Mouse (Mus musculus): ENCODE data around the gene Gm45785. TPM values are rescaled to one million over a fixed set of nuclear protein-coding genes. Genes with fewer than 3 reads are reported as not detected.

Gm45785 gene
- total and polyA plus RNA-seq, 3 experiments = not detected

DNA sequence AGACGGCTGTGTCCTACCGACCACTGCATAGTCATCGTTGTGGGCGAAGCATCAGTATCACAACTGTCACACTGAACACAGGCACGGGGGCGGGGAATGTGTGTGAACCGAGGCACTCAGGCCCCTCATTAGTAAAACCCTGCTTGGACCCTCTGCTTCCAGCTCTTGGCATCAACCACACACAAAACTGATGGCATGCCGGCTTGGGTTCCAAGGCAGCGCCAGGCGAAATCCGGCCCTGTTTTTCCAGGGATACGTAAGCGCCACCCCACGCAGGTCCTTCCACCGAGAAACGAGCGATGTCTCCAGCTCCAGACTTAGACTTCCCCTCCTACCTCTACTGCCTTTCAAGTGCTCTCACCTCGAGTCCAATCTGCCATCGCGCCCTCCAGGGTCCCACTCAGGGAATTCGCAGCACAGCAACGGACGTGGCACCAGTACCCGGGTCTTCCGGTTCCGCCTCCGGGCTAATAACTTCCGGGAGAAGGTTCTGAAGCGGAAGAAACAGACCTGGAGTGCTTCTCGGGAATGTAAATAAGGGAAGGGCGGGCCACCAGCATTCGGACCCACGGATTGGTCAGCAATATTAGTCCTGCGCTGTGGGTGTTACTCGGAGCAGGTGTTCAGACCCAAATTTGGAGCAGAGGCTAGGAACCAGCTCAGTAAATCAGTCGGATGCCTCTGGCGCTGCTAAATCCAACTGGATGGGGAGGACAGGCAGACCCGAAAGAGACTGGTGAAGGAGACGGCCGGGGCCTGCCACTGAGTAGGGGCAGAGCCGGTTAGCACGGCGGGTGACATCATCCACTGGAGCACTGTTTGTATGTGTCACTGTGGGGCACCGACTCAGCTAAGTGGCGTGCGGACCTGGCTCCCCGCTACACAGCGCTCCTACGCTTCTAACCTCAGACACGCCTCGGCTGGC is at the start of gene Gm45785 (continued):
- TF ChIP-seq MAX (IDR thresholded peaks at IDR 0.05; ENCODE audit: low read length) (peak; percentile 70), ZMIZ1 (IDR thresholded peaks at IDR 0.05; ENCODE audit: low read depth, low read length) (peak; percentile 64), MYB (IDR thresholded peaks at IDR 0.05; ENCODE audit: low read depth, low read length) (peak; percentile 16; the same call in 1 of the 2 replicates), TBP (IDR thresholded peaks at IDR 0.05; ENCODE audit: low read depth, low read length) (peak; percentile 68; the same call in 1 of the 2 replicates), RAD21 (IDR thresholded peaks at IDR 0.05; ENCODE audit: low read depth, low read length) (no peak)

DNA sequence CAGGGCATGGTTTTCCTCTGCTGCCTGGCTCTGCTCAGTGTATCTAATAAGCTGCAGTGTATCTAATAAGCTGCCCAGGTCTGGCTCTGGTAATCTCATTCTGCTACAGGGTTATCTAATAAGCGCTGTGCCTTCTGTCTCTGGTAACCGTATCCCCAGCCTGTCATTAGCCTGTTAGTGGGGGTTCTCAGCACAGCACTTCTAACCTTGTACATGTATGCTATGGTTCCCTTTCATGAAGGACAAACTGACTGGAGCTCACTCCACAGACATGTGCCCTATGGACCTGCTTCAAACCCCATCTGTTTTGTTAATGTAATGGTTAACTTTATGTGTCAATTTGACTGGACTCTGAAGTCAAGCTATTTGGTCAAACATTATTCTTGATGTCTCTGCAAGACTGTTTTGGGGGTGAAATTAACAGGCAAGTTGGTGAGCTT is 49.5 kb upstream of the Gm45785 start:
- no peaks in the 10 kb centered on the region for H3K9me3 ChIP-seq (replicated peaks; ENCODE audit: insufficient read depth, low read length)
- TF ChIP-seq KAT2A (conservative IDR thresholded peaks at IDR 0.05; ENCODE audit: low read depth, low read length) = no peak
- TF ChIP-seq JUND (IDR thresholded peaks at IDR 0.05; ENCODE audit: low read depth, low read length) = no peak
- no peak for TF ChIP-seq ZMIZ1 (IDR thresholded peaks at IDR 0.05; ENCODE audit: low read depth, low read length)
- TF ChIP-seq HCFC1 (IDR thresholded peaks at IDR 0.05; ENCODE audit: low read depth, low read length) = no peak
- no peak for TF ChIP-seq NRF1 (IDR thresholded peaks at IDR 0.05; ENCODE audit: insufficient read depth, low read depth, low read length, poor library complexity, severe bottlenecking)
- TF ChIP-seq GATA1 (IDR thresholded peaks at IDR 0.05; ENCODE audit: low read depth, low read length) = no peak
- TF ChIP-seq POLR2A (IDR thresholded peaks at IDR 0.05; ENCODE audit: control insufficient read depth in 1 of 2, insufficient read depth in 1 of 2, low read depth in 1 of 2, low read length in 2 of 2, poor library complexity in 1 of 2) = no peak
- TF ChIP-seq CHD1 (IDR thresholded peaks at IDR 0.05; ENCODE audit: low read depth, low read length) = no peak
- no peak for TF ChIP-seq MEF2A (IDR thresholded peaks at IDR 0.05; ENCODE audit: extremely low read depth, insufficient replicate concordance, low read depth, low read length, poor library complexity, severe bottlenecking)
- TF ChIP-seq MXI1 (IDR thresholded peaks at IDR 0.05; ENCODE audit: low read depth, low read length) = no peak
- H3K27ac ChIP-seq (ENCODE audit: control insufficient read depth, low read depth, low read length) = no peak overlapping the region
- no peak overlapping the region for H3K9ac ChIP-seq (ENCODE audit: control insufficient read depth, low read depth, low read length, poor library complexity, severe bottlenecking)
- H3K79me2 ChIP-seq (ENCODE audit: control insufficient read depth, insufficient read depth, low read length, poor library complexity) = no peaks in the 10 kb centered on the region
- H3K27me3 ChIP-seq (ENCODE audit: control insufficient read depth in 1 of 2, insufficient read depth in 2 of 2, low read length in 2 of 2) = no peaks in the 10 kb centered on the region
- DNase-seq (ENCODE audit: low read depth, low spot score) = peak; percentile 37
- H3K4me1 ChIP-seq (ENCODE audit: control insufficient read depth in 1 of 2, insufficient read depth in 2 of 2, low read length in 2 of 2) = no peaks in the 10 kb centered on the region
- H3K36me3 ChIP-seq (ENCODE audit: control insufficient read depth in 1 of 2, insufficient read depth in 2 of 2, low read length in 2 of 2) = no peaks in the 10 kb centered on the region
- no peak overlapping the region for H3K4me3 ChIP-seq (ENCODE audit: control insufficient read depth in 1 of 2, insufficient read depth in 1 of 2, low read depth in 2 of 2, low read length in 2 of 2)

- Histone ChIP-seq H3K4me3 (ENCODE audit: control insufficient read depth in 1 of 2, insufficient read depth in 1 of 2, low read depth in 2 of 2, low read length in 2 of 2) (no peak overlapping the region), H3K27me3 (ENCODE audit: control insufficient read depth in 1 of 2, insufficient read depth in 2 of 2, low read length in 2 of 2) (no peaks in the 10 kb centered on the region), H3K27ac (ENCODE audit: control insufficient read depth, low read depth, low read length) (no peak overlapping the region), H3K79me2 (ENCODE audit: control insufficient read depth, insufficient read depth, low read length, poor library complexity) (no peaks in the 10 kb centered on the region), H3K9me3 (replicated peaks; ENCODE audit: insufficient read depth, low read length) (no peaks in the 10 kb centered on the region), H3K9ac (ENCODE audit: control insufficient read depth, low read depth, low read length, poor library complexity, severe bottlenecking) (peak overlapping the region; percentile 12; the same call in 1 of the 2 replicates), H3K4me1 (ENCODE audit: control insufficient read depth in 1 of 2, insufficient read depth in 2 of 2, low read length in 2 of 2) (no peaks in the 10 kb centered on the region), H3K36me3 (ENCODE audit: control insufficient read depth in 1 of 2, insufficient read depth in 2 of 2, low read length in 2 of 2) (no peaks in the 10 kb centered on the region)
- DNase-seq (ENCODE audit: low read depth, low spot score) = peak; percentile 70
- no peak for TF ChIP-seq POLR2A (IDR thresholded peaks at IDR 0.05; ENCODE audit: control insufficient read depth in 1 of 2, insufficient read depth in 1 of 2, low read depth in 1 of 2, low read length in 2 of 2, poor library complexity in 1 of 2)
- TF ChIP-seq BHLHE40 (IDR thresholded peaks at IDR 0.05; ENCODE audit: borderline replicate concordance, low read depth, low read length) = peak; percentile 73; the same call in 1 of the 2 replicates
- TF ChIP-seq ZC3H11A (IDR thresholded peaks at IDR 0.05; ENCODE audit: low read depth, low read length) = peak; percentile 89
- no peak for TF ChIP-seq HCFC1 (IDR thresholded peaks at IDR 0.05; ENCODE audit: low read depth, low read length)
- TF ChIP-seq MAFK (IDR thresholded peaks at IDR 0.05; ENCODE audit: borderline replicate concordance, low read depth, low read length) = no peak
- TF ChIP-seq RCOR1 (IDR thresholded peaks at IDR 0.05; ENCODE audit: low read depth, low read length) = no peak
- TF ChIP-seq ZMIZ1 (IDR thresholded peaks at IDR 0.05; ENCODE audit: low read depth, low read length) = no peak
- no peak for TF ChIP-seq USF1 (IDR thresholded peaks at IDR 0.05; ENCODE audit: low read depth, low read length)
- TF ChIP-seq SMC3 (IDR thresholded peaks at IDR 0.05; ENCODE audit: low read depth, low read length) = peak; percentile 98
- peak; percentile 98 for TF ChIP-seq RAD21 (IDR thresholded peaks at IDR 0.05; ENCODE audit: low read depth, low read length)
- TF ChIP-seq CTCF (IDR thresholded peaks at IDR 0.05 in 2 of 3, conservative IDR thresholded peaks at IDR 0.05 in 1 of 3; ENCODE audit: control insufficient read depth in 1 of 3, insufficient read depth in 1 of 3, low read depth in 2 of 3, low read length in 3 of 3, poor library complexity in 1 of 3, severe bottlenecking in 1 of 3) = peak; percentile 94 to 96 (median 94)
- TF ChIP-seq MYC (IDR thresholded peaks at IDR 0.05; ENCODE audit: low read depth, low read length) = peak; percentile 89
- no peak for TF ChIP-seq KAT2A (conservative IDR thresholded peaks at IDR 0.05; ENCODE audit: low read depth, low read length)
- peak; percentile 41; the same call in 1 of the 2 replicates for TF ChIP-seq SIN3A (IDR thresholded peaks at IDR 0.05; ENCODE audit: low read length)
- TF ChIP-seq MAX (IDR thresholded peaks at IDR 0.05; ENCODE audit: low read length) = peak; percentile 78
- peak; percentile 51; the same call in 1 of the 2 replicates for TF ChIP-seq MXI1 (IDR thresholded peaks at IDR 0.05; ENCODE audit: low read depth, low read length)
- TF ChIP-seq JUND (IDR thresholded peaks at IDR 0.05; ENCODE audit: low read depth, low read length) = no peak
These were observed 47.1 kb upstream of the Gm45785 start for GRCm38 (mm10) chr7:140903212-140903611.

Measured in MEL (cell line).